Mouse (Mus musculus) lung, adult 18-20 months (tissue): ENCODE measurements around the gene Me3.

Experiments
- DNase-seq, 2 experiments: peaks; one replicate each; pipeline ENCODE4 v3.0.0; 2022; ENCODE audit warnings: mixed read lengths in 2 of 2

Gene Me3

GRCm38 (mm10) chr7:89667570-89667969, 35.4 kb downstream of the Me3 start:
- no peak for DNase-seq

GRCm38 (mm10) chr7:89669461-89669860, 37.3 kb downstream of the Me3 start:
- no peak for DNase-seq

GRCm38 (mm10) chr7:89671104-89671831, 39.1 kb downstream of the Me3 start:
- no peak for DNase-seq

GRCm38 (mm10) chr7:89676176-89676575, 44.0 kb downstream of the Me3 start:
- DNase-seq: no peak

- no peak for DNase-seq
These were observed 45.7 kb downstream of the Me3 start for GRCm38 (mm10) chr7:89677850-89678249.

- DNase-seq: no peak
These were observed 46.5 kb downstream of the Me3 start for GRCm38 (mm10) chr7:89678719-89679118.

- no peak for DNase-seq
These were observed 46.9 kb downstream of the Me3 start for GRCm38 (mm10) chr7:89679139-89679538.

- DNase-seq: no peak
These were observed 47.5 kb downstream of the Me3 start for GRCm38 (mm10) chr7:89679621-89680140.

- DNase-seq: no peak
These were observed 48.7 kb downstream of the Me3 start for GRCm38 (mm10) chr7:89680891-89681290.

GRCm38 (mm10) chr7:89681666-89682470, 49.7 kb downstream of the Me3 start:
- DNase-seq: no peak

- DNase-seq: peak; percentile 39 to 61
These were observed 66.0 kb downstream of the Me3 start for GRCm38 (mm10) chr7:89698186-89698585.

- DNase-seq: no peak
These were observed 67.6 kb downstream of the Me3 start for GRCm38 (mm10) chr7:89699668-89700350.

- DNase-seq: no peak
These were observed 68.3 kb downstream of the Me3 start for GRCm38 (mm10) chr7:89700511-89700910.

GRCm38 (mm10) chr7:89710776-89711175, 78.6 kb downstream of the Me3 start:
- peak in 1 of 2 experiments; percentile 42 for DNase-seq

- DNase-seq: no peak
These were observed 80.9 kb downstream of the Me3 start for GRCm38 (mm10) chr7:89713059-89713458.

- DNase-seq: no peak
These were observed 84.0 kb downstream of the Me3 start for GRCm38 (mm10) chr7:89716226-89716625.

- no peak for DNase-seq
These were observed 85.3 kb downstream of the Me3 start for GRCm38 (mm10) chr7:89717521-89717920.

GRCm38 (mm10) chr7:89718264-89718663, 86.1 kb downstream of the Me3 start:
- no peak for DNase-seq

GRCm38 (mm10) chr7:89720256-89720655, 88.1 kb downstream of the Me3 start:
- DNase-seq: no peak

- DNase-seq: no peak
These were observed 94.5 kb downstream of the Me3 start for GRCm38 (mm10) chr7:89726712-89727111.

- no peak for DNase-seq
These were observed 95.4 kb downstream of the Me3 start for GRCm38 (mm10) chr7:89727615-89728014.

GRCm38 (mm10) chr7:89728393-89728792, 96.2 kb downstream of the Me3 start:
- DNase-seq: no peak

GRCm38 (mm10) chr7:89730514-89730913, 98.3 kb downstream of the Me3 start:
- DNase-seq: no peak
